Mouse (Mus musculus): ENCODE results near the gene Metrn. TPM values are rescaled to one million over a fixed set of nuclear protein-coding genes. Genes with fewer than 3 reads are reported as not detected.
"Not testable (repeated sequence)": the region's sequence is repeated elsewhere in the genome, so short reads cannot be mapped to it uniquely, and the experiment has no call there.

The Metrn gene
- polyA plus RNA-seq, 1 experiment from 2014 or later, result 21.4 TPM

- peak; percentile 4; the same call in 1 of the 2 replicates for ATAC-seq
These were observed 12.8 kb upstream of the Metrn start for GRCm38 (mm10) chr17:25809606-25810340.

GRCm38 (mm10) chr17:25808789-25809605 lies 12.1 kb upstream of the Metrn start, which contains the start of gene Fbxl16:
Gene Fbxl16, plus strand, starts transcription at chr17:25809085.
- no peaks in the 10 kb centered on the region; the same call in 1 of the 2 replicates for H3K4me1 ChIP-seq (replicated peaks; ENCODE audit: control insufficient read depth, insufficient read depth, low read length)

More at GRCm38 (mm10) chr17:25809606-25810340, 12.8 kb upstream of the Metrn start:
- no peaks in the 10 kb centered on the region; the same call in 1 of the 2 replicates for H3K4me1 ChIP-seq (replicated peaks; ENCODE audit: control insufficient read depth, insufficient read depth, low read length)
- WGBS, result 15% methylated on average over 25 of the region's 25 CpGs
- H3K36me3 ChIP-seq (ENCODE audit: control insufficient read depth, insufficient read depth), result no peaks in the 10 kb centered on the region
- H3K27me3 ChIP-seq (replicated peaks; ENCODE audit: control insufficient read depth, insufficient read depth, low read length), result peaks cover 32% of the 10 kb centered on the region
- H3K27ac ChIP-seq (ENCODE audit: low read depth, low read length), result no peak overlapping the region
- 0 out of 2 replicates have a peak overlapping the region, but pooled peaks have one; percentile 17 for H3K9ac ChIP-seq (ENCODE audit: low read depth, low read length)
- peak overlapping the region; percentile 92 for H3K4me2 ChIP-seq (replicated peaks; ENCODE audit: low read depth)
- no peaks in the 10 kb centered on the region for H3K9me3 ChIP-seq (ENCODE audit: control insufficient read depth)
- no peak for TF ChIP-seq CTCF (IDR thresholded peaks at IDR 0.05; ENCODE audit: low read depth)
- H3K4me3 ChIP-seq (ENCODE audit: low read depth, low read length), result peak overlapping the region; percentile 51

GRCm38 (mm10) chr17:25808028-25808427 lies 11.1 kb upstream of the Metrn start:
- Histone ChIP-seq H3K36me3 (ENCODE audit: control insufficient read depth, insufficient read depth) (no peaks in the 10 kb centered on the region), H3K4me1 (replicated peaks; ENCODE audit: control insufficient read depth, insufficient read depth, low read length) (no peaks in the 10 kb centered on the region), H3K9me3 (ENCODE audit: control insufficient read depth) (no peaks in the 10 kb centered on the region), H3K4me2 (replicated peaks; ENCODE audit: low read depth) (peak overlapping the region; percentile 92; the same call in 1 of the 2 replicates), H3K9ac (ENCODE audit: low read depth, low read length) (no peak overlapping the region), H3K4me3 (ENCODE audit: low read depth, low read length) (no peak overlapping the region), H3K27ac (ENCODE audit: low read depth, low read length) (no peak overlapping the region), H3K27me3 (replicated peaks; ENCODE audit: control insufficient read depth, insufficient read depth, low read length) (peaks cover 28% of the 10 kb centered on the region)
- 51% methylated on average over 5 of the region's 5 CpGs for WGBS
- no peak for TF ChIP-seq CTCF (IDR thresholded peaks at IDR 0.05; ENCODE audit: low read depth)
- ATAC-seq, result no peak

More at GRCm38 (mm10) chr17:25808789-25809605, 12.1 kb upstream of the Metrn start, which contains the start of gene Fbxl16:
- peak; percentile 58 for TF ChIP-seq CTCF (IDR thresholded peaks at IDR 0.05; ENCODE audit: low read depth)
- peaks cover 32% of the 10 kb centered on the region for H3K27me3 ChIP-seq (replicated peaks; ENCODE audit: control insufficient read depth, insufficient read depth, low read length)
- no peaks in the 10 kb centered on the region for H3K9me3 ChIP-seq (ENCODE audit: control insufficient read depth)
- under 1% methylated on average over 92 of the region's 100 CpGs for WGBS
- H3K4me2 ChIP-seq (replicated peaks; ENCODE audit: low read depth), result peak within 1 kb of the TSS; percentile 92
- no peak within 1 kb of the TSS for H3K27ac ChIP-seq (ENCODE audit: low read depth, low read length)
- no peaks in the 10 kb centered on the region for H3K36me3 ChIP-seq (ENCODE audit: control insufficient read depth, insufficient read depth)
- H3K4me3 ChIP-seq (ENCODE audit: low read depth, low read length), result peak within 1 kb of the TSS; percentile 51
- peak; percentile 63 for ATAC-seq
- H3K9ac ChIP-seq (ENCODE audit: low read depth, low read length), result 0 out of 2 replicates have a peak within 1 kb of the TSS, but pooled peaks have one; percentile 17

DNA sequence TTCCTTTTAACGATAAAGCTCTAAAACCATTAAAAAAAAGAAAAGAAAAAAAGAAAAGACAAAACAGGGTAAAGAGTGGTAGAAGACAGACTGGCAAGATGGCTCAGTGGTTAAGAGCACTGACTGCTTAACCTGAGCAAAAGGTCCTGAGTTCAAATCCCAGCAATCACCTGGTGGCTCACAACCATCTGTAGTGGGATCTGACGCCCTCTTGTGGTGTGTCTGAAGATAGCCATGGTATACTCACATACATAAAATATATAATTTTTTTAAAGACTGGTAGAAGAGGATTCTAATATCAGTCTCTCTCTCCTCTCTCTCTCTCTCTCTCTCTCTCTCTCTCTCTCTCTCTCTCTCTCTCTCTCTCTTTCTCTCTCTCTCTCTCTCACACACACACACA lies 10.5 kb upstream of the Metrn start:
- H3K4me2 ChIP-seq (replicated peaks; ENCODE audit: low read depth); H3K36me3 ChIP-seq (ENCODE audit: control insufficient read depth, insufficient read depth); ATAC-seq; H3K27ac ChIP-seq (ENCODE audit: low read depth, low read length); H3K9me3 ChIP-seq (ENCODE audit: control insufficient read depth); H3K4me1 ChIP-seq (replicated peaks; ENCODE audit: control insufficient read depth, insufficient read depth, low read length); H3K9ac ChIP-seq (ENCODE audit: low read depth, low read length); H3K4me3 ChIP-seq (ENCODE audit: low read depth, low read length): not testable (repeated sequence)
- peaks cover 30% of the 10 kb centered on the region for H3K27me3 ChIP-seq (replicated peaks; ENCODE audit: control insufficient read depth, insufficient read depth, low read length)
- WGBS, result 56% methylated on average over 2 of the region's 2 CpGs
- peak; percentile 21; the same call in 1 of the 2 replicates for TF ChIP-seq CTCF (IDR thresholded peaks at IDR 0.05; ENCODE audit: low read depth)

DNA sequence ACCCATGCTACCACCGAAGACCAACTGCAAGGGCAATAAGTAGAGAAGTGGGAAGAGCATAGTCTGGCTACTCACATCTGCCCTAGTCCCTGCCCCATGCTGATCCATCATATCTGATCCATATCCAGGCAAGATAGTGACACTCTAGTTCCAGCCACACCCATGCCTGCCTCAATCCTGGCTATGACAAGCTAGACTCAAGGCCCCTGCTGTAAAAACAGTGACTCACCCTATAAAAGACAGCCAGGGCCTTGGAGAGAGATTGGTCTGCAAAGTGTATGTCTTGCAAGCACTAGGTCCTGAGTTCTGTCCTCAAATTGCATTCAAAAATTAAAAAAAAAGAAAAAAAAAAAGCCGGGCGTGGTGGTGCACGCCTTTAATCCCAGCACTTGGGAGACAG lies 9.6 kb upstream of the Metrn start:
- Histone ChIP-seq H3K4me2 (replicated peaks; ENCODE audit: low read depth) (no peak overlapping the region), H3K27me3 (replicated peaks; ENCODE audit: control insufficient read depth, insufficient read depth, low read length) (peaks cover 30% of the 10 kb centered on the region), H3K9me3 (ENCODE audit: control insufficient read depth) (no peaks in the 10 kb centered on the region), H3K4me1 (replicated peaks; ENCODE audit: control insufficient read depth, insufficient read depth, low read length) (no peaks in the 10 kb centered on the region), H3K4me3 (ENCODE audit: low read depth, low read length) (no peak overlapping the region), H3K36me3 (ENCODE audit: control insufficient read depth, insufficient read depth) (no peaks in the 10 kb centered on the region), H3K9ac (ENCODE audit: low read depth, low read length) (no peak overlapping the region), H3K27ac (ENCODE audit: low read depth, low read length) (no peak overlapping the region)
- 61% methylated on average over 4 of the region's 4 CpGs for WGBS
- TF ChIP-seq CTCF (IDR thresholded peaks at IDR 0.05; ENCODE audit: low read depth), result no peak
- ATAC-seq, result peak; percentile 10; the same call in 1 of the 2 replicates

Data from intestine, postnatal 0 days (tissue).